Mouse (Mus musculus) lung, postnatal 25 days (tissue): ENCODE data around the gene Lsmem1.

ENCODE experiments used
- DNase-seq: peaks from one replicate; pipeline ENCODE4 v3.0.0; 2022; ENCODE audit warnings: low spot score

The Lsmem1 gene

GRCm38 (mm10) chr12:40140706-40141105, 58.6 kb downstream of the Lsmem1 start:
- no peak for DNase-seq

GRCm38 (mm10) chr12:40139484-40140245, 59.6 kb downstream of the Lsmem1 start:
- DNase-seq: no peak

DNA sequence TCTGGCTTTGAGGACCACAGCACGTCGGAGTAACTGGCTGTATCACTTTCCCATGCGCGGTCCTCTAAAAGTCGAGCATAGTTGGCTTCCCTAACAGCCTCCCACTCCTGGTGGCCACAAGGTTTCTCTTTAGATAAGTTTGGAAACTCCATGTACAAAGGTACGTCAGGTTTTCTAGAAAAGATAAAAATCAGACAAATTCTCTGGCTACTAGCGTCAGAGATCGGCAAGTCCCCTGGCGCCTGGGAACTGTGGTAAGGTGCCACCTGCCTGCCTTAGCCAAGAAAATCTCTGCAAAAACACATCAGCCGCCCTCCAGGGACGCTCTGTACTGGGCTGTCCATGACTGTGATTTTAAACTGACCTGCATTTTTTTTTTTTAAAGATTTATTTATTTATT, 64.8 kb downstream of the Lsmem1 start:
- DNase-seq: no peak

- no peak for DNase-seq
Measured at GRCm38 (mm10) chr12:40133573-40134271, 65.6 kb downstream of the Lsmem1 start, which contains the start of gene Scin. Gene Scin (minus strand): TSS chr12:40134228.

- no peak for DNase-seq
Measured at GRCm38 (mm10) chr12:40133194-40133572, 66.1 kb downstream of the Lsmem1 start.
